Mouse (Mus musculus): ENCODE results near the gene Anapc1. TPM values are rescaled to one million over a fixed set of nuclear protein-coding genes. Genes with fewer than 3 reads are reported as not detected.
A peak's percentile ranks its signal among the peaks of the same experiment; 100 is the strongest.
"Not testable (repeated sequence)": the region's sequence is repeated elsewhere in the genome, so short reads cannot be mapped to it uniquely, and the experiment has no call there.

Anapc1 gene
- polyA plus RNA-seq, 1 experiment from 2014 or later: 35.4 TPM

- no peak for DNase-seq (ENCODE audit: low spot score)
Observed at GRCm38 (mm10) chr2:128697047-128697446, 9.9 kb upstream of the Anapc1 start.

GRCm38 (mm10) chr2:128696426-128696825, 9.2 kb upstream of the Anapc1 start:
- no peak for DNase-seq (ENCODE audit: low spot score)

DNA sequence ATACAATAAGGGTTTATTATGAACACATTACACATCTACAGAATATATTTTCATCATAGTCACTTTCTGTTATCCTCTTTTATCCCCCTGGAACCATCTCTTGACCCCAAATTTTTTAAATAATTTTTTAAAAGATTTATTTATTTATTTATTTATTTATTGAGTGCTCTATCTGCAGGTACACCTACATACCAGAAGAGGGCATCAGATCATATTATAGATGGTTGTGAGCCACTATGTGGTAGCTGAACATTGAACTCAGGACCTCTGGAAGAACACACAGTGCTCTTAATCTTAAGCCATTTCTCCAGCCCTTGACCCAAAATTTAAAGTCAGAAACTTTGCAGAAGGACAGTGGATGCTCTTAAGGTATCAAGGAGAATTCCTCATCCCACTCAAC, 7.4 kb upstream of the Anapc1 start:
- DNase-seq (ENCODE audit: low spot score): no peak

DNA sequence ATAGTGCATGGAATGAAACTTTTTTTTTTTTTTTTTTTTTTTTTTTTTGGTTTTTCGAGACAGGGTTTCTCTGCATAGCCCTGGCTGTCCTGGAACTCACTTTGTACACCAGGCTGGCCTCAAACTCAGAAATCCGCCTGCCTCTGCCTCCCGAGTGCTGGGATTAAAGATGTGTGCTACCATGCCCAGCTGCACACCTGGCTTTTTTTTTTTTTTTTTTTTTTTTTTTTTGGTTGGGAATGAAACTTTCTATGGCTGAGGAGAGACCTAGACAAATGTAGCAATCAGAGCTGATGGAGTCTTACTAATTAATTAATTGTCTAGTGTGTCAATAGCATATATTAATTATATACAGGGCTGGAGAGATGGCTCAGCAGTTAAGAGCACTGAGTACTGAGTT, 6.6 kb upstream of the Anapc1 start:
- not testable (repeated sequence) for DNase-seq (ENCODE audit: low spot score)

GRCm38 (mm10) chr2:128693236-128693635, 6.0 kb upstream of the Anapc1 start:
- no peak for DNase-seq (ENCODE audit: low spot score)

- no peak for DNase-seq (ENCODE audit: low spot score)
Observed at GRCm38 (mm10) chr2:128692771-128693170, 5.6 kb upstream of the Anapc1 start.

DNA sequence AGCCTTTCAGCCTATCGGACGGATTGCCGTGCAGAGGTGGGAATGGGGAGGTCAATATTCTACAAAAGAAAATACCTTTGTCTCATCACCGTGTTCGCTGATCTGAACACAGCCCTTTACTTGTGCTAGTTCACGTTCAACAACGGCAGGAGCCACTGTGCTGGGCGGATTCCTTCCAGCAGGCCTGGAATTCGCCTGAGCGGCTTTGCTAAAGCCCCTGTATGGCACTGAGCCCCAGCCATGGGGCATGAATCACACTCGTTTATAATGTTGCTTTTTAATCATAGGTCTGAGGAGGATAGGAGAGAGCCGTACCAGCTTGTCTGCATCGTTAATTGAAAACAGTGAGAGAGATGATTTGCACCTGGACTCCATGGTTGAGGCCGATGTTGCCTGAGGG, 5.1 kb upstream of the Anapc1 start:
- DNase-seq (ENCODE audit: low spot score): no peak

- no peak for DNase-seq (ENCODE audit: low spot score)
Observed at GRCm38 (mm10) chr2:128687558-128688120, 448 bp upstream of the Anapc1 start.

DNA sequence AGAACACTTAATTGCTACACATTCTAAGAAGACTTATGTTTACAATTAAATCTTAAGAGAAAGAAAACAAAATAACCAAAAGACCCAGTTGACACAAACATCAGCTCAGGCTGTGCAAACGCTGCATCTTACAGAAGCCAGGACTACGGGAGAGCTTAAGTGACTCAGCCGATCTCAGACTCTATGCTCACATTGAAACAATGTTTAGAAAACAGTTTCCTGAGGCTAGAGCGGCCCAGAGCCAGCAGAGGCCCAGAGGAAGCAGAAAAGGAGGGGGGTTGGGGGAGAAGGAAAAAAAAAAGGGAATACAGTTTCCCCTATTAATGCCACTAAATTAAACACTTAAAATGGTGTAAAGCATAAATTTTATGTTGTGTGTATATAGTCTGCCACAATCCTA, 6.5 kb downstream of the Anapc1 start:
- no peak for DNase-seq (ENCODE audit: low spot score)

DNA sequence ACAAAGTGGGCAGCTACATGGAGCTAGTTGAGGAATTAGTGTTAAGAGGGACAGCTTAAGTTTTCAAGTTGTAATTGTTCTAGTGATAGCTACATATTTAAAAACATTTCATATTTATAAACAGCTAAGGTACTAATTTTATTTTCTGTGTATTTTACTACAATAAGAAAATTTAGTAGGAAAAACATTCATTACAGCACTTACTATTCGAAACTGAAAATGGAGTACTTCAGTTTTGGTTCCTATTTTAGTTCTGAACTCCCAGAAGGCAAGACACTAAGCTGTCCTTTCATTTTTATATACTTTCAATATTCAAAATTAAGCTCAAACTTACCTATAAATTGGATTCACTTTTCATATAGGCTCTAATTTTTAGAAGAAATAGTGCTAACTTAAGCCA, 66.6 kb downstream of the Anapc1 start:
- no peak for DNase-seq (ENCODE audit: low spot score)

- DNase-seq (ENCODE audit: low spot score): no peak
Observed at GRCm38 (mm10) chr2:128615366-128615765, 71.8 kb downstream of the Anapc1 start.

- DNase-seq (ENCODE audit: low spot score): no peak
Observed at GRCm38 (mm10) chr2:128613365-128613764, 73.8 kb downstream of the Anapc1 start.

- no peak for DNase-seq (ENCODE audit: low spot score)
Observed at GRCm38 (mm10) chr2:128612275-128612674, 74.9 kb downstream of the Anapc1 start.

- no peak for DNase-seq (ENCODE audit: low spot score)
Observed at GRCm38 (mm10) chr2:128611178-128611577, 76.0 kb downstream of the Anapc1 start.

GRCm38 (mm10) chr2:128609286-128609685, 77.9 kb downstream of the Anapc1 start:
- no peak for DNase-seq (ENCODE audit: low spot score)

DNA sequence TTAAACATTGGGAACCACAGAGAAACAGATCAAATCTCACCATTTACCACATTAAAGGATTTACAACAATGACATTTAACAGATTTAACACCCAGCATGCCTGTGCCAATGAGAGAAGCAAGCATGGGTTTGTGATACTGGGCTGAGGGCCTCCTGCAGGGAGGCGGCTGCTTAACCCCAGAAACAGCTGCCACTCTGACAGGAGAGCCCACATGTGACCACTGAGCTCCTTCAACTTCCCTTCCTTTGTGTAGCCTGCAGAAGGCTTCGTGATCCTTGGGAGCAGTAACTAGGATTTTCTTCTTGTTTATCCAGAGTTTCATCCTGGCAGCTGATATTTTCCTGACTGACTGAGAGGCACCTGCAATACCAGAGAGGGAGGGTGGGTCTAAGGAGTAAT, 85.7 kb downstream of the Anapc1 start:
- no peak for DNase-seq (ENCODE audit: low spot score)

DNA sequence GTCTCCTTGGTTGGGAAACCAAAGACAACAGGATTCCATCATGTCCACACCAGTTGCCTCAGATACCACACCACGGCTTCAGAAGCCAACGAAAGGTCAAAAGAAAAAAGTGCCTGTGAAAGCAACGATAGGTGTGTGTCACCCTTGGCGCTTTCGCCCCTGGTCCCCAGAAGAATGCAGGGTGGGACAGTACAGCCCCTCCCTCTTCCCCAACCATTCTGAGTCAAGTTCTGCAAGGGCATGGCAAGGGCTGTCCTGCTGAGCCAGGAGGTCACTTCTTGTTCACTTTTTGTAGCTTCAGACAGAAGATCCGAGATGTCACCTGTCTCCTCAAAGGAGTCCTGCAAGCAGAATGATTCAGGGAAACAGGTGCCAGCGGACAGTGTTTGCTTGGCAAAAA, 94.9 kb downstream of the Anapc1 start:
- DNase-seq (ENCODE audit: low spot score): no peak

- DNase-seq (ENCODE audit: low spot score): no peak
Observed at GRCm38 (mm10) chr2:128590909-128591308, 96.3 kb downstream of the Anapc1 start, which contains the start of gene Spdye4c. Gene Spdye4c (plus strand): TSS chr2:128591209.

DNA sequence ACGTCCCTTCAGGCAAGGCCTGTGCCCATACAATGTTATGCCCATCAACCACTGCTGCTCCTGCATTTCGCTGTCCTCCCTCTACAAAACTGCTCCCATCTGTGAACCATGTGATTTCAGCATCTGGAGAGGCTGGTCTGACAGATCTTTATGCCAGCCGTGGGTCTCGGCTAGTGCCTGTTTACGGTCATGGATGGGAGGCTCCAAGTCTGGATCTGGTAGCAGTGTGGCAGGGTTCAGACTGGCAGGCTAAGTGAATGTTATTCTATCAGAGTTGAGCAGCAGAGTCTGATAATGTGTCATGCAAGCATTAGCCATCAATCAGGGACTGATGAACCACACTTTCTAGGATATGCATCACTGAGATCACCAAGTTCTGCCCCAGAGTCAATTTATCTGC, 104.3 kb downstream of the Anapc1 start:
- no peak for DNase-seq (ENCODE audit: low spot score)

- DNase-seq (ENCODE audit: low spot score): peak; percentile 76
Observed at GRCm38 (mm10) chr2:128572726-128573624, 114.2 kb downstream of the Anapc1 start.

DNA sequence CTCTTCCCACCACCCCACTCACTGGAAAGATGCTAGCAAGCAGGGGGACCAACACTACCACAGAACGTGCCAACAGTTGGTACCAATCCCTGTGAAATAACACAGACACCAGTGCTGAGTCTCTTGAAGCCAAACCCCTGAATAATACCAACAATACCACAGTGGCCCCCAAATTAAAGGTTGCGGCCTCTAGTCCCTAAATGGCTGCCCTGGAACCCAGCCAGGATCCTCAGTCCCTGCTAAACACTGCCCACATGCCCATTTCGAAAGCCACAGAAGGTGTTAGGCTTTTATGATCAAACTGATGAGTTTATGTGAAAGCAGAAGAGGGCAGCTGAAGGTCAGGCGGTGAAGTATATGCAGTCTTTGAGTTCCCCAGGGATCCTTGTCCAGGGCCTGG, 116.2 kb downstream of the Anapc1 start:
- no peak for DNase-seq (ENCODE audit: low spot score)

DNA sequence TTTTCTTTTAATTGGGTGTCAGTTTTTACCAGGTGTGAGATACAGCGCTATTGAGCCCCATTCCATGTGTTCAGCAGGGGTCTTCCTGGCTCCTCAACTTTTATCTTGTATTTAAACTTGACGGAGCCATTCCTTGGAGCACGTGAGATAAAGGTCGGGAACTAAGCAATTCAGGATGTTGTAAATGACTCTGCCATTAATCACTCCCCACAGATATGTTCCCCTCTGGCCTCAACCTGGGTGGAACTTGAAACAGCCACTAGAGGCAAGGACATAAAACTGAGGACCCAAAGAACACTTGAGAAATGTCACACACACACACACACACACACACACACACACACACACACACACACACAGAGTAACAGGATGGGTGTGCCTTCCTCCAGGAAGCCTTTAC, 118.7 kb downstream of the Anapc1 start:
- DNase-seq (ENCODE audit: low spot score): no peak

GRCm38 (mm10) chr2:128568018-128568417, 119.2 kb downstream of the Anapc1 start:
- DNase-seq (ENCODE audit: low spot score): no peak

Data from thymus, postnatal 0 days (tissue).